Mouse (Mus musculus): ENCODE results near the gene Rasd1. TPM values are rescaled to one million over a fixed set of nuclear protein-coding genes. Genes with fewer than 3 reads are reported as not detected.

Rasd1 gene
- polyA plus RNA-seq, 1 experiment from 2014 or later = 1.2 TPM

DNA sequence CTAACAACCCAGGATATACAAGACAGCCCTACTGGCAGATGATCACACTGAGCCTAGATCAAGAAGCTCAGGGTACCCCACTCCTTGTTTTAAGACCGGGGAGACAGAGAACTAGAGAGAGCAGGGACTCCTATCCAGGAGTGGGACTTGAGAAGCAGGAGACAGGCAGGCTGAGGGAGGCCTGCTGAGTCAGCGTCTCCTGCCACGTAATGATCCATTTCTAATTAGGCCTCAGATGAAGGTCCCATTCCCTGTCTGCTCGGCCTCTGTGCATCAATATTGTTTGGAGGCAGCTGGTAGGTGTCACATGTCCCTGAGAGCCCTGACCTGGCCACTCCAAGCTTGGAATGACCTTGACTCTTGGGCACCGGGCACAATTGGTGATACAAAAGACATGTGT lies 8.6 kb upstream of the Rasd1 start:
- 69% methylated on average over 5 of the region's 5 CpGs for WGBS
- Histone ChIP-seq H3K27me3 (no peaks in the 10 kb centered on the region), H3K36me3 (no peaks in the 10 kb centered on the region), H3K4me1 (replicated peaks) (0 out of 2 replicates have a peak, but pooled peaks cover 4% of the 10 kb centered on the region), H3K9ac (no peak overlapping the region), H3K9me3 (no peaks in the 10 kb centered on the region), H3K4me2 (no peak overlapping the region), H3K27ac (replicated peaks) (no peak overlapping the region), H3K4me3 (no peak overlapping the region)
- ATAC-seq (ENCODE audit: low FRiP score, low read depth) = no peak

DNA sequence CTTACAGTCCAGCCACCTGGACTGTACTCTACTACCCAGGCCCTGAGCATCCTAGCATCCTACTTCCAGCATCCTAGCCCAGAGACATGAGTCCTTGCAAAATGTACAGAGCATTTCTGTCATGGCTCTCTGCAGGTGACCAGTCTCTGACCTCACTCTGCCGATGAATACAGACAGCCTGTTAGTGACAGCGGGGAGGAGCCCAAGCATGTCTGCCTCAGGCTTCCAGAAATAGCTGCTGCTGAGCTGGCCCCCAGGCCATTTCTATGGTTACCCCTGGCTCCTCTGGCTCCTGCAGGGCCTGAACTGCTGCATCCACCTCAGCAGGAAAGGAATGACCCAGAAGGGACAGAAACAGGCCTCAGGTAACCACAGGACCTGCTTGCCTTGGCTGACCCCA lies 6.9 kb upstream of the Rasd1 start:
- no peaks in the 10 kb centered on the region for H3K27me3 ChIP-seq
- H3K36me3 ChIP-seq = no peaks in the 10 kb centered on the region
- no peak overlapping the region for H3K27ac ChIP-seq (replicated peaks)
- no peak overlapping the region for H3K9ac ChIP-seq
- no peak overlapping the region for H3K4me3 ChIP-seq
- H3K4me1 ChIP-seq (replicated peaks) = 0 out of 2 replicates have a peak, but pooled peaks cover 4% of the 10 kb centered on the region
- WGBS = 28% methylated on average over 2 of the region's 2 CpGs
- H3K4me2 ChIP-seq = no peak overlapping the region
- no peak for ATAC-seq (ENCODE audit: low FRiP score, low read depth)
- no peaks in the 10 kb centered on the region for H3K9me3 ChIP-seq

DNA sequence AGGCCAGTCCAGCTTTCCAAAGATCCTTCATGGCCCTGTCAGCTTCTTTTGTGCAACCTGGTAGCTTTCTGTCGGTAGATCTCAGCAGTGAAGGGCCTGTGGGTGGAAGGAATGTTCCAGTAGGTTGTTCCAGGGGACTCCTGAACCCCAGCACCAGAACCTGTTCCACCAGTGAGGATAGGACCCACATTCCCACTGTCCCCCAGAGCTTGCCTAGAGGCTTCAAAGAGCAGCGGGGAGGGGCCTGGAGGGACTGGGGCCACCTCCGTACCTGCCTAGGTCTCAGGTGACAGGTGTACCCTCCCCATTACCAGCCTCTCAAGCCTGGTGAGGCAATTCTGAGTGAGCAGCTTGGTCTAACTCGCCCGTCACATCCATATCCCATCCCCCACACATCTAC lies 6.0 kb upstream of the Rasd1 start:
- H3K27me3 ChIP-seq = no peaks in the 10 kb centered on the region
- ATAC-seq (ENCODE audit: low FRiP score, low read depth) = no peak
- no peak overlapping the region for H3K4me3 ChIP-seq
- 77% methylated on average over 5 of the region's 5 CpGs for WGBS
- no peaks in the 10 kb centered on the region for H3K36me3 ChIP-seq
- H3K9me3 ChIP-seq = no peaks in the 10 kb centered on the region
- H3K4me2 ChIP-seq = no peak overlapping the region
- H3K27ac ChIP-seq (replicated peaks) = no peak overlapping the region
- H3K9ac ChIP-seq = no peak overlapping the region
- H3K4me1 ChIP-seq (replicated peaks) = 0 out of 2 replicates have a peak, but pooled peaks cover 4% of the 10 kb centered on the region

DNA sequence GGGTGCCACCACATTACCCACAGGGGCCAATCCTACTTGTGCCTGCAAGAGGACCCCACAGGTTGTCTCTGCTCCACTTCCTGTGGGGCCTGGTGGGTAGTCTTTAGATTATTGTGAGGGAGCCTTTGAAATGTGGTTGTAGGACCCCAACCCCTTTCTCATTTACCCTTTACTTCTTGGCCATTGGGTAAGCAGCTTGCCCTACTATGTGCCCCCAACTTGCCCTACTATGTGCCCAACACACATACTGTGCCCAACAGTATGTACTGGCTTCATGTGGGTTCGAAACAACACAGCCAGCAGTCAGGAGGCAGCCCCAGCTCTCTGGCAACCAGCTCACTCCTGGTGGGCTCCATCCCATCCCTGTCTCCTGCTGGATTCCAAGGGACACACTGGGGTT lies 3.0 kb upstream of the Rasd1 start:
- no peaks in the 10 kb centered on the region for H3K36me3 ChIP-seq
- H3K4me1 ChIP-seq (replicated peaks) = peaks cover 24% of the 10 kb centered on the region
- ATAC-seq (ENCODE audit: low FRiP score, low read depth) = no peak
- H3K9ac ChIP-seq = no peak overlapping the region
- H3K4me3 ChIP-seq = no peak overlapping the region
- no peaks in the 10 kb centered on the region for H3K9me3 ChIP-seq
- 86% methylated on average over 1 of the region's 1 CpGs for WGBS
- H3K27me3 ChIP-seq = peaks cover 21% of the 10 kb centered on the region
- H3K27ac ChIP-seq (replicated peaks) = no peak overlapping the region
- H3K4me2 ChIP-seq = no peak overlapping the region

DNA sequence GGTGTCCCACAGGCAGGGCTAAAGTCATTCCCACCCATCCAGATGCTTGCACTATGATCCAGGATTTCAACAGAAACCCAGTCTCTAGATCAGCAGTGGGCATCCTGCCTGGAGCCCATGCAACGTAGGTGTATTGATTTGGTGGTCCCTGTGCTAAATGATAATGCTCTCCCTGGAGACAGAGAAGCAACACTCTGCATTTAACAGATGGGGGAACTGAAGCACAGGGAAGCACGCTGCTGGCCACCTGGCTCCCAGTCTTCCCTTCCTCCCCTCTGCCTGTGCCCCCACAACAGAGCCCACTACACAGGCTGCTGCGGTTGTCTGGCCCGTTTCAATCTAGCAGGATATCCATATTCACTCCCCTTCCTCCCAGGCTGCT lies 1.3 kb upstream of the Rasd1 start:
- H3K36me3 ChIP-seq = peaks cover 6% of the 10 kb centered on the region; the same call in 1 of the 2 replicates
- H3K4me2 ChIP-seq = no peak overlapping the region
- no peak for ATAC-seq (ENCODE audit: low FRiP score, low read depth)
- H3K9me3 ChIP-seq = no peaks in the 10 kb centered on the region
- peaks cover 27% of the 10 kb centered on the region for H3K27me3 ChIP-seq
- no peak overlapping the region for H3K4me3 ChIP-seq
- peaks cover 24% of the 10 kb centered on the region for H3K4me1 ChIP-seq (replicated peaks)
- no peak overlapping the region for H3K9ac ChIP-seq
- 57% methylated on average over 4 of the region's 4 CpGs for WGBS
- H3K27ac ChIP-seq (replicated peaks) = no peak overlapping the region

DNA sequence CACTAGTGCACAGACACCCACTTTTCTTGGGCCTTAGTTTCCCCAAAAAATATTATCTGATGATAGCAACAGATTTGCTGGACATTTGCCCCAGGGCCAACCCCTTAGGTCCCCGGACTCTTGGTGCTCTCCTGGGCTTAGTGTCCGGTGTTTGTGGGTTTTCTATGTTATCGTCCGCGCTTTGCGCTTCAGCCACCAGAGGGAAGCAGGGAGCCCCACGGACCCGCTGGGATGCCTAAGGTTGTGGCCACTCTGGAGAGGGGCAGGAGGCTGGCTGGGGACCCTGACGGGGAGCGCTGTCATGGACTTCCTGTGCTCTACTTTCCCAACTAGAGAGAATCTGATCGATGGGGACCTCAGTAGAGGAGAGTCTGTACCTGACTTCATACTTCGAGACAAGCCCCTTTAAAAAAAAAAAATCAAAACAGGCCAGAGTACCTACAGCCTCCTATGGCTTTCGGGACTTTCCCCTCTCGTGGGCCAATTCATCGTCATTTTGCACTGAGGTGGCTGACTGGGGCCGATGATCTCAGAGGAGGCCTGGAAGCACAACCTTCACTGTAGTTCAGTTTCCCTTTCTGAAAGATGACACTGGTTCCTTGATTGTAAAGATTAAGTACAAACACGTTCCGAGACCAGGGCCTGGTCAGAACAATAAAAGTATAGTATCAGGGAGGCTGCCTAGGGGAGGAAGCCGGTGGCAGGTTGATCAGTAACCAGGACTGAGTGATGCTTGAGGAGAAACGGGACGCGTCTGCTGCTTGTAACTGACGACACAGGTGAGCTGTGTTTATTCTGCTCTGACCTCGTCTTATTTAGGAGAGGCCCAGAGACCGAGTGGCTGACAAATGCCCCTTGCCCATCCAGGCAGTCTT lies 720 bp upstream of the Rasd1 start:
- H3K36me3 ChIP-seq = peaks cover 11% of the 10 kb centered on the region; the same call in 1 of the 2 replicates

DNA sequence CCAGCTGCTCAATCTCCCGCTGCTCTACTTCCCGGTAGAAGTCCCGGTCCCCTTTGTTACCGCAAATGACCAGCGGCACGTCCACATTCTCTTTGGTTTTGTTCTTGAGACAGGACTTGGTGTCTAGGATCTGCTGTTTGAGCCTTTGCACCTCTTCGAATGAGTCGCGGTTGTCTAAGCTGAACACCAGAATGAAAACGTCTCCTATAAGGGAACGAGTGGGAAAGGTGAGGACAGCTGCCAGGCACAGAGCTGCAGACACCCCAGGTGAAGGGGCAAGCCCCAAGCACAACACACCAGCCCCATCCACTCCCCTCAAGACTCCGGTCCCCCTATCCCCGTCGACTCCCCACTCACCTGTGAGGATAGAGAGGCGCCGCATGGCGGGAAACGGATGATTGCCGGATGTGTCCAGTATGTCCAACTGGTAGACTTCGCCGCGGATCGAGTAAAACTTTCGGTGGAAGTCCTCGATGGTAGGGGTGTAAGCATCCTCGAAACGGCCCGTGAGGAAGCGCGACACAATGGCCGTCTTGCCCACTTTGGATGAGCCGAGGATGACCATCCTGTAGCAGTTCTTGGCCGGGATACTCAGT lies 483 bp downstream of the Rasd1 start:
- ATAC-seq (ENCODE audit: low FRiP score, low read depth) = no peak

More for the DNA sequence above, 720 bp upstream of the Rasd1 start:
- Histone ChIP-seq H3K27me3 (peaks cover 27% of the 10 kb centered on the region), H3K9ac (peak overlapping the region; percentile 40), H3K9me3 (no peaks in the 10 kb centered on the region), H3K4me2 (peak overlapping the region; percentile 96), H3K4me1 (replicated peaks) (peaks cover 24% of the 10 kb centered on the region), H3K4me3 (peak overlapping the region; percentile 41), H3K27ac (replicated peaks) (no peak overlapping the region)
- WGBS = 24% methylated on average over 25 of the region's 25 CpGs
- no peak; the same call in 1 of the 2 replicates for ATAC-seq (ENCODE audit: low FRiP score, low read depth)

DNA sequence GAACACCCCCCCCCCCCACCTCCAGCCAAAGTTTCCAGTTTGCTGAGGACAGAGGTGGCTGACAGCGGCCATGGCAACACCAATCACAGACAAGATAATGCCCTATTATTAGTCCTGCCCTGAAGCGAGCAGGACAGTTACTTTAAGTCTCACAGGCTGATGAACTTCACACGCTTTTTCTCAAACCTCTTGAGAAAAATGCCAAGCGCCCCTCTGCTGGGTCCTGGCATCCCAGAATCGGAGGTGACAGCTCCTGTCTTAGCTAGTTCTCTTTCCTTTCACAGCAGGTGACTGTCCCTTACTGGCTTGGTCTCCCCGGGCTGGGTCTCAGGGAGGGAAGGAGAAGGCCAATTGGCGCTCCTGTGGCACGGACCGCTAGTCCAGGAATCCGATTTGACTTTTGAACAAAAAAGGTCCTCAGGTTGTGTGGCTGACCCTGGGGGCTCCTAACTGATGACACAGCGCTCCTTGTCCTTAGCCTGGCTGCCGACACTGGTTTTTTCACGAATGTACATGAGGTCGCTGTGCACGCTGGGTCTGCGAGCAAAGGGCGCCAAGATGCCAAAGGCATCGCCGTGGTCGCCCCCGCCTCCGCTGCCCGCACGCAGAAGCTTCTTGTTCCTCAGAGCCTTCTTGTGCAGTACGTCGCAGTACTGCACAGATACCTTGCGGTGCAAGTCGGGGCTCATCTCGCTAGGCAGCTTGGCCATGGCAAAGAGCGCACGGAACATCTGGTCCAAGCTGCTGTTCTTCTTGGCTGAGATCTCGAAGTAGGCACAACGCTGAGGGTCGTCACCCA lies 1.2 kb downstream of the Rasd1 start:
- Histone ChIP-seq H3K9ac (peak overlapping the region; percentile 40), H3K27ac (replicated peaks) (no peak overlapping the region), H3K27me3 (peaks cover 27% of the 10 kb centered on the region), H3K4me2 (peak overlapping the region; percentile 96), H3K4me3 (peak overlapping the region; percentile 41), H3K9me3 (no peaks in the 10 kb centered on the region), H3K4me1 (replicated peaks) (peaks cover 24% of the 10 kb centered on the region), H3K36me3 (peaks cover 11% of the 10 kb centered on the region; the same call in 1 of the 2 replicates)
- WGBS = 5% methylated on average over 34 of the region's 34 CpGs
- no peak for ATAC-seq (ENCODE audit: low FRiP score, low read depth)

More for the DNA sequence above, 483 bp downstream of the Rasd1 start:
- Histone ChIP-seq H3K27ac (replicated peaks) (no peak overlapping the region), H3K4me2 (peak overlapping the region; percentile 96), H3K9me3 (no peaks in the 10 kb centered on the region), H3K4me1 (replicated peaks) (peaks cover 24% of the 10 kb centered on the region), H3K27me3 (peaks cover 27% of the 10 kb centered on the region), H3K4me3 (peak overlapping the region; percentile 41), H3K36me3 (peaks cover 11% of the 10 kb centered on the region; the same call in 1 of the 2 replicates), H3K9ac (peak overlapping the region; percentile 40)
- 3% methylated on average over 33 of the region's 33 CpGs for WGBS

DNA sequence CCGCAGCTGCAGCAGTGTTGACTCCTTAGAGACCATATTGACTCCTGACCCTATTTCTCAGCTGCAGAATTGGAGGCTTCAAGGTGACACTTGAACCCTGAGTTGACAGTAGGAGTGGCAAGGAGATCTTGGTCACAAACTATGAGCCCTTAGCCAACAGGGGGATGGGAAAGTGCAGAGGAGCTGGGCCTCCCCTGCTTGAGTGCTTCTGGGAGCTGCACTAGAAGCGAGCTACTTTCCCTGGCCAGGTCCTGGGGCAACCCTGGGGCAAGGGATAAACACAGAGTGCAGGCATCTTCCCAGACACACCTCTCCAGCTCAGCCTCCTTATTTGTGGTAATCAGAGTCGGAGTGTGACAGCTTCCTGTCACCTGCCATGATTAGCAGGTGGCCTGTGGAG lies 2.2 kb downstream of the Rasd1 start:
- Histone ChIP-seq H3K4me1 (replicated peaks) (peaks cover 24% of the 10 kb centered on the region), H3K4me2 (no peak overlapping the region), H3K27me3 (peaks cover 27% of the 10 kb centered on the region), H3K9me3 (no peaks in the 10 kb centered on the region), H3K27ac (replicated peaks) (no peak overlapping the region), H3K36me3 (peaks cover 11% of the 10 kb centered on the region; the same call in 1 of the 2 replicates), H3K4me3 (no peak overlapping the region), H3K9ac (no peak overlapping the region)
- WGBS = 77% methylated on average over 3 of the region's 3 CpGs
- no peak for ATAC-seq (ENCODE audit: low FRiP score, low read depth)

DNA sequence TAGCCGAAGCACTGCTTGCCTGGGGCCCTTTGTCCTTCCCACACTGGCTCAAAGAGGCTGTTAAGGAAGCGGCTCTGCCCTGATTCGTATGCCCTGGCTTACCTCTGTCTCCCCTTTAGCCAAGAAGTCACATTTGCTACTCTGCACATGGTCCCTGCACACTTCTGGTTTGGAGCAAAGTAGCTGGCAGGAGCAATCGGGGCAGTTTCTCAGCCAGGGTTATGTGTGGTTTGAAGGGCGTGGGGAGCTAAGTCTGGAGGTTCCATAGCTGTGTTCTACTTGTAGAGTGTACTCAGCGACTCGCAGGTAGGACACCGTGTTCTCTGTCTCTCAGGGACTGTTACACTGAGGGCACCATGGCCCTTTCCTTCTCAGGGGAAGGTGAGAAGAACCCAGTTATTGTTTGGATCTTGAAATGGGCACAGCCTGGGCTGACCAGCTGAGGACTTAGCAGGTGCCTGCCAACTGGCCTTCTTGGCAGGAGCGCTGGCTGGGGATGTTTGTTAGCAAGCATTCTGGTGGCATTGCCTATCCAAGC lies 3.3 kb downstream of the Rasd1 start:
- H3K27me3 ChIP-seq = peaks cover 27% of the 10 kb centered on the region
- no peak overlapping the region for H3K4me3 ChIP-seq
- peaks cover 11% of the 10 kb centered on the region; the same call in 1 of the 2 replicates for H3K36me3 ChIP-seq
- no peak for ATAC-seq (ENCODE audit: low FRiP score, low read depth)
- H3K4me2 ChIP-seq = no peak overlapping the region
- no peak overlapping the region for H3K9ac ChIP-seq
- WGBS = 88% methylated on average over 9 of the region's 9 CpGs
- no peak overlapping the region for H3K27ac ChIP-seq (replicated peaks)
- H3K9me3 ChIP-seq = no peaks in the 10 kb centered on the region
- peaks cover 24% of the 10 kb centered on the region for H3K4me1 ChIP-seq (replicated peaks)

DNA sequence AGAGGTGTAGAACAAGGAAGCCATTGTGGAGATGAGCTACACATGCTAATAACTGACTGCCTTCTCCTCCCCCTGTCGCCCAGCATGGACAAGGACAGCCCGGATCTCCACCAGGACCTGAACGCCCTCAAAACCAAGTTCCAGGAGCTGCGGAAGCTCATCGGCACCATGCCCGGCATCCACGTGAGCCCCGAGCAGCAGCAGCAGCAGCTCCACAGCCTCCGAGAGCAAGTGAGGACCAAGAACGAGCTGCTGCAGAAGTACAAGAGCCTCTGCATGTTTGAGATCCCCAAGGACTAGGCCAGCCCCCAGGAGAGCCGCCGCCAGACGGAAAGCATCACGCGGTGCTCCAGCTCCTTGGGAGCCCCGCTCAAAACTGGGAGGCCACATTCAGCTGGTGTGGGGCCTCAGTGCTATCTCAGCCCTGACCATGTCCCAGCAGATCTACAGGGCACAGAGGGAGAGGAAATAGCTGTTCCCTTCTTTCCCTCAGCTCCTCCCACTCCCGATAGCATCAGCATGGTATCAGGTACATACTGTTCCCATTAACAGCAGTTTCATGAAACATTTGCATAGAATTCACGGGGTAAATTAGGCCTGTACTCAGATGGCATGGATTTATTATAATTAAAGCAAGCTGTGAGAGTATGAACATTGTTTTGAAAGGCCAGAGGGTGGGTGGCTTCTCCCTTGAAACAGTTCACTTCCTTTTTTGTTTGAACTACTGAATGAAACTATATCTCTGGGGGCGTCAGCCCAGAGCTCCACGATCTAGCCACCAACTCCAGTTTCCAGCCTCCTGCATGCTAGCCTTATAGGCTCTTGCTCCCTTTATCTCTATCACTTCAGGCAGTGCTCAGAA lies 4.0 kb downstream of the Rasd1 start:
- Histone ChIP-seq H3K27ac (replicated peaks) (no peak overlapping the region), H3K4me2 (no peak overlapping the region), H3K36me3 (peaks cover 11% of the 10 kb centered on the region; the same call in 1 of the 2 replicates), H3K9ac (no peak overlapping the region), H3K27me3 (peaks cover 27% of the 10 kb centered on the region), H3K4me3 (no peak overlapping the region), H3K4me1 (replicated peaks) (peaks cover 24% of the 10 kb centered on the region), H3K9me3 (no peaks in the 10 kb centered on the region)
- no peak for ATAC-seq (ENCODE audit: low FRiP score, low read depth)
- WGBS = 88% methylated on average over 20 of the region's 20 CpGs
